Mouse (Mus musculus): ENCODE measurements around the gene Sez6l. TPM values are rescaled to one million over a fixed set of nuclear protein-coding genes. Genes with fewer than 3 reads are reported as not detected.
"Not testable (repeated sequence)": the region's sequence is repeated elsewhere in the genome, so short reads cannot be mapped to it uniquely, and the experiment has no call there.

Gene Sez6l
- total RNA-seq, 2 experiments from 2014 or later, result not detected

GRCm38 (mm10) chr5:112454966-112455555, 121.9 kb downstream of the Sez6l start:
- ATAC-seq (replicated peaks; ENCODE audit: low FRiP score, poor library complexity, severe bottlenecking), result no peak

- no peak for ATAC-seq (replicated peaks; ENCODE audit: low FRiP score, poor library complexity, severe bottlenecking)
Measured at GRCm38 (mm10) chr5:112453088-112453487, 123.9 kb downstream of the Sez6l start.

GRCm38 (mm10) chr5:112448747-112449440, 128.1 kb downstream of the Sez6l start, which contains the start of gene Gm6588:
Gene Gm6588, plus strand, starts transcription at chr5:112449426.
- ATAC-seq (replicated peaks; ENCODE audit: low FRiP score, poor library complexity, severe bottlenecking), result no peak

- no peak for ATAC-seq (replicated peaks; ENCODE audit: low FRiP score, poor library complexity, severe bottlenecking)
Measured at GRCm38 (mm10) chr5:112438535-112438934, 138.4 kb downstream of the Sez6l start.

- peak; percentile 70 for ATAC-seq (replicated peaks; ENCODE audit: low FRiP score, poor library complexity, severe bottlenecking)
Measured at GRCm38 (mm10) chr5:112433004-112433403, 144.0 kb downstream of the Sez6l start.

- no peak for ATAC-seq (replicated peaks; ENCODE audit: low FRiP score, poor library complexity, severe bottlenecking)
Measured at GRCm38 (mm10) chr5:112432033-112432432, 145.0 kb downstream of the Sez6l start.

GRCm38 (mm10) chr5:112431120-112431775, 145.7 kb downstream of the Sez6l start:
- no peak for ATAC-seq (replicated peaks; ENCODE audit: low FRiP score, poor library complexity, severe bottlenecking)

- ATAC-seq (replicated peaks; ENCODE audit: low FRiP score, poor library complexity, severe bottlenecking), result no peak
Measured at GRCm38 (mm10) chr5:112428944-112429343, 148.0 kb downstream of the Sez6l start.

GRCm38 (mm10) chr5:112427283-112427682, 149.7 kb downstream of the Sez6l start:
- peak; percentile 48; the same call in 1 of the 2 replicates for ATAC-seq (replicated peaks; ENCODE audit: low FRiP score, poor library complexity, severe bottlenecking)

- no peak for ATAC-seq (replicated peaks; ENCODE audit: low FRiP score, poor library complexity, severe bottlenecking)
Measured at GRCm38 (mm10) chr5:112426635-112427034, 150.3 kb downstream of the Sez6l start.

GRCm38 (mm10) chr5:112419535-112419934, 157.4 kb downstream of the Sez6l start:
- ATAC-seq (replicated peaks; ENCODE audit: low FRiP score, poor library complexity, severe bottlenecking), result no peak

GRCm38 (mm10) chr5:112418023-112418422, 159.0 kb downstream of the Sez6l start:
- no peak for ATAC-seq (replicated peaks; ENCODE audit: low FRiP score, poor library complexity, severe bottlenecking)

- ATAC-seq (replicated peaks; ENCODE audit: low FRiP score, poor library complexity, severe bottlenecking), result no peak
Measured at GRCm38 (mm10) chr5:112416673-112417072, 160.3 kb downstream of the Sez6l start.

GRCm38 (mm10) chr5:112412781-112413180, 164.2 kb downstream of the Sez6l start:
- ATAC-seq (replicated peaks; ENCODE audit: low FRiP score, poor library complexity, severe bottlenecking), result not testable (repeated sequence)

GRCm38 (mm10) chr5:112411514-112412335, 165.3 kb downstream of the Sez6l start:
- ATAC-seq (replicated peaks; ENCODE audit: low FRiP score, poor library complexity, severe bottlenecking), result no peak

- no peak for ATAC-seq (replicated peaks; ENCODE audit: low FRiP score, poor library complexity, severe bottlenecking)
Measured at GRCm38 (mm10) chr5:112411072-112411471, 165.9 kb downstream of the Sez6l start.

- ATAC-seq (replicated peaks; ENCODE audit: low FRiP score, poor library complexity, severe bottlenecking), result no peak
Measured at GRCm38 (mm10) chr5:112409274-112409673, 167.7 kb downstream of the Sez6l start.

GRCm38 (mm10) chr5:112406017-112406416, 171.0 kb downstream of the Sez6l start:
- no peak for ATAC-seq (replicated peaks; ENCODE audit: low FRiP score, poor library complexity, severe bottlenecking)

- ATAC-seq (replicated peaks; ENCODE audit: low FRiP score, poor library complexity, severe bottlenecking), result no peak
Measured at GRCm38 (mm10) chr5:112402437-112402836, 174.5 kb downstream of the Sez6l start.

- no peak for ATAC-seq (replicated peaks; ENCODE audit: low FRiP score, poor library complexity, severe bottlenecking)
Measured at GRCm38 (mm10) chr5:112399284-112399683, 177.7 kb downstream of the Sez6l start.
